In genomic region chr4:119146816-119147215, GRCm38 (mm10) we compare ENCODE assay signal across 23 mouse cellular contexts. TPM values are rescaled to one million over a fixed set of nuclear protein-coding genes. Genes with fewer than 3 reads are reported as not detected.
DNase-seq lines count a peak whose midpoint lies in the region; TF ChIP-seq lines count a peak whose summit lies in the region.
"Had no signal": no experiment of that assay in that cellular context is flagged by ENCODE, and none has a peak within 500 bp of the region (broad histone marks: within the 10 kb centered on the region; RNA-seq: fewer than 3 reads in every experiment).

No protein-coding gene starts in this region.

- DNase-seq in adrenal gland, adult (ENCODE audit: inconsistent age in 2 of 2, low spot score in 1 of 2), result peak; percentile 58 to 84
- DNase-seq in adrenal gland, adult 18-20 months (ENCODE audit: low spot score in 2 of 2), result no peak
- DNase-seq in lung, postnatal 36 days, result peak; percentile 14
- DNase-seq in lung, postnatal 4 days, result no peak
- peak; percentile 47 for DNase-seq in adrenal gland, adult 8-10 months
- DNase-seq in embryonic facial prominence, embryonic 10.5 days (ENCODE audit: low spot score), result no peak
- no peak for DNase-seq in frontal cortex, postnatal 14 days (ENCODE audit: low spot score in 2 of 2)
- DNase-seq: cerebellum, adult 2 months; cerebellum, postnatal 14 days; gastrocnemius, adult 2 months; heart, adult 2 months; heart, postnatal 14 days; kidney, adult 11 months; liver; lung, embryonic 14.5 days; midbrain, embryonic 14.5 days; right cerebral cortex, postnatal 14 days had no signal

- no peak overlapping the region for H3K4me3 ChIP-seq in embryonic fibroblast, embryonic 13.5 days (ENCODE audit: insufficient read depth, low read length)
- no peak overlapping the region for H3K4me3 ChIP-seq in embryonic facial prominence, embryonic 10.5 days
- H3K4me3 ChIP-seq: embryonic facial prominence, embryonic 15.5 days; gastrocnemius, adult 2 months; heart, adult 2 months; hindbrain, embryonic 10.5 days; hindbrain, embryonic 15.5 days had no signal

- no peak for TF ChIP-seq CTCF in embryonic fibroblast, embryonic 13.5 days (IDR thresholded peaks at IDR 0.05; ENCODE audit: borderline replicate concordance, insufficient read depth, low read length)

- H3K27ac ChIP-seq in embryonic fibroblast, embryonic 13.5 days (ENCODE audit: insufficient read depth, low read length), result peak overlapping the region; percentile 51
- H3K27ac ChIP-seq in embryonic facial prominence, embryonic 10.5 days (replicated peaks), result no peak overlapping the region
- H3K27ac ChIP-seq: embryonic facial prominence, embryonic 15.5 days; gastrocnemius, adult 2 months; heart, adult 2 months; hindbrain, embryonic 10.5 days; hindbrain, embryonic 15.5 days; liver, embryonic 14.5 days had no signal

- peaks cover 6% of the 10 kb centered on the region; the same call in 1 of the 2 replicates for H3K4me1 ChIP-seq in embryonic fibroblast, embryonic 13.5 days (ENCODE audit: control insufficient read depth, insufficient read depth, low read length)
- H3K4me1 ChIP-seq in embryonic facial prominence, embryonic 10.5 days, result peaks cover 5% of the 10 kb centered on the region
- H3K4me1 ChIP-seq: embryonic facial prominence, embryonic 15.5 days had no signal

- H3K36me3 ChIP-seq in embryonic facial prominence, embryonic 10.5 days (replicated peaks), result no peaks in the 10 kb centered on the region
- H3K36me3 ChIP-seq: embryonic facial prominence, embryonic 15.5 days; hindbrain, embryonic 10.5 days; hindbrain, embryonic 15.5 days had no signal

- H3K27me3 ChIP-seq in embryonic facial prominence, embryonic 10.5 days (replicated peaks; ENCODE audit: low read depth, poor library complexity, severe bottlenecking), result no peaks in the 10 kb centered on the region; the same call in 1 of the 2 replicates
- H3K27me3 ChIP-seq: embryonic facial prominence, embryonic 15.5 days; hindbrain, embryonic 15.5 days had no signal

- H3K9me3 ChIP-seq in embryonic facial prominence, embryonic 10.5 days, result no peaks in the 10 kb centered on the region
- H3K9me3 ChIP-seq: embryonic facial prominence, embryonic 15.5 days; hindbrain, embryonic 10.5 days; hindbrain, embryonic 15.5 days had no signal

- WGBS in embryonic facial prominence, embryonic 10.5 days, result 89% methylated on average over 7 of the region's 7 CpGs

- no peak for TF ChIP-seq POLR2A in embryonic fibroblast, embryonic 13.5 days (IDR thresholded peaks at IDR 0.05; ENCODE audit: low read depth, low read length)

RNA-seq across cellular contexts. Expression of gene Zfp691, which starts 27.2 kb away (rescaled TPM):
- total RNA-seq in adrenal gland, adult 18-20 months (2021), result 10 to 100 TPM; 12.0 to 19.4 TPM
- total RNA-seq in adrenal gland, adult 8-10 months (2022), result 10 to 100 TPM; 11.7 to 14.2 (median 12.9) TPM
- polyA plus RNA-seq in embryonic fibroblast, embryonic 13.5 days (2011; ENCODE audit: insufficient read length, low read depth, missing spikeins), result 4.9 and 9.0 TPM in 2 replicates
- 11.4 and 13.9 TPM in 2 replicates for polyA plus RNA-seq in embryonic facial prominence, embryonic 10.5 days (2016; fragmentation: Nextera tagmentation; extraction: Ambion mirVana)

RNA-seq across cellular contexts. Expression of gene Slc2a1, which starts 38.3 kb away (rescaled TPM):
- 10 to 100 TPM; 20.9 to 29.3 TPM for total RNA-seq in adrenal gland, adult 18-20 months (2021)
- total RNA-seq in adrenal gland, adult 8-10 months (2022), result 10 to 100 TPM; 22.2 to 27.9 (median 26.0) TPM
- polyA plus RNA-seq in embryonic fibroblast, embryonic 13.5 days (2011; ENCODE audit: insufficient read length, low read depth, missing spikeins), result 92.4 and 124 TPM in 2 replicates
- 140 and 166 TPM in 2 replicates for polyA plus RNA-seq in embryonic facial prominence, embryonic 10.5 days (2016; fragmentation: Nextera tagmentation; extraction: Ambion mirVana)

RNA-seq across cellular contexts. Expression of gene Ermap, which starts 43.0 kb away (rescaled TPM):
- under 1 TPM; 0.06 to 0.10 TPM for total RNA-seq in adrenal gland, adult 18-20 months (2021)
- total RNA-seq in adrenal gland, adult 8-10 months (2022), result under 1 TPM; 0.06 to 0.87 (median 0.39) TPM
- 0.33 TPM in 1 of 2 replicates, not detected in the other for polyA plus RNA-seq in embryonic fibroblast, embryonic 13.5 days (2011; ENCODE audit: insufficient read length, low read depth, missing spikeins)
- 7.2 and 7.4 TPM in 2 replicates for polyA plus RNA-seq in embryonic facial prominence, embryonic 10.5 days (2016; fragmentation: Nextera tagmentation; extraction: Ambion mirVana)
- total RNA-seq: gastrocnemius, adult 2 months had no signal
- polyA plus RNA-seq: CD4-positive, CD25-positive, alpha-beta regulatory T cell, adult 4 months had no signal

RNA-seq across cellular contexts. Expression of gene Svbp, which starts 48.3 kb away (rescaled TPM):
- 10 to 100 TPM; 13.8 to 17.0 TPM for total RNA-seq in adrenal gland, adult 18-20 months (2021)
- total RNA-seq in adrenal gland, adult 8-10 months (2022), result 10 to 100 TPM; 15.8 to 25.3 (median 17.1) TPM
- 42.2 and 57.6 TPM in 2 replicates for polyA plus RNA-seq in embryonic fibroblast, embryonic 13.5 days (2011; ENCODE audit: insufficient read length, low read depth, missing spikeins)
- 132 and 139 TPM in 2 replicates for polyA plus RNA-seq in embryonic facial prominence, embryonic 10.5 days (2016; fragmentation: Nextera tagmentation; extraction: Ambion mirVana)

Comparison
In these comparisons a context has a peak if more than half of its experiments do, and no peak if none do; other contexts are left out.
1. DNase-seq: peak in adrenal gland, adult (2 of 2), lung, postnatal 36 days (single experiment) and adrenal gland, adult 8-10 months (single experiment); none in adrenal gland, adult 18-20 months (0 of 2), lung, postnatal 4 days (0 of 2), embryonic facial prominence, embryonic 10.5 days (single experiment) and frontal cortex, postnatal 14 days (0 of 2).